Mouse (Mus musculus) kidney, postnatal 0 days (tissue): ENCODE results near the gene Uaca. TPM values are rescaled to one million over a fixed set of nuclear protein-coding genes. Genes with fewer than 3 reads are reported as not detected.

ENCODE experiments used
- ATAC-seq: fragments of 200-750 bp; cut with Nextera tagmentation; replicated peaks from 2 replicates; pipeline ENCODE4 v1.8.0; 2017; ENCODE audit warnings: low read depth, moderate number of reproducible peaks, moderate TSS enrichment, moderate library complexity; ENCODE audit not compliant: low FRiP score
- DNase-seq: peaks from one replicate; pipeline ENCODE4 v3.0.0-alpha.2; 2016; ENCODE audit warnings: low spot score
- H3K27ac ChIP-seq: fragments of 300-500 bp; sonication (generic); 2 replicates; pipeline ENCODE4 v1.5.1; 2014; ENCODE audit warnings: mild to moderate bottlenecking
- H3K27me3 ChIP-seq: fragments of 300-500 bp; sonication (generic); 2 replicates; pipeline ENCODE4 v1.6.1; 2014; ENCODE audit warnings: low read length, mixed read lengths; ENCODE audit not compliant: insufficient read depth
- H3K36me3 ChIP-seq: fragments of 300-500 bp; sonication (generic); 2 replicates; pipeline ENCODE4 v1.6.1; 2014; ENCODE audit warnings: low read length, mixed read lengths; ENCODE audit not compliant: insufficient read depth
- H3K4me1 ChIP-seq: fragments of 300-500 bp; sonication (generic); replicated peaks from 2 replicates; pipeline ENCODE4 v1.6.1; 2014; ENCODE audit warnings: antibody characterized with exemption, low read length, mixed read lengths; ENCODE audit not compliant: insufficient read depth
- H3K4me2 ChIP-seq: fragments of 300-500 bp; sonication (generic); 2 replicates; pipeline ENCODE4 v1.6.1; 2014; ENCODE audit warnings: mild to moderate bottlenecking, low read length, moderate library complexity, mixed read lengths
- H3K4me3 ChIP-seq: fragments of 300-500 bp; sonication (generic); replicated peaks from 2 replicates; pipeline ENCODE4 v1.5.1; 2014; ENCODE audit warnings: low read depth, low read length
- H3K9ac ChIP-seq: fragments of 300-500 bp; sonication (generic); 2 replicates; pipeline ENCODE4 v1.6.1; 2014; ENCODE audit warnings: low read depth, low read length
- H3K9me3 ChIP-seq: fragments of 300-500 bp; sonication (generic); replicated peaks from 2 replicates; pipeline ENCODE4 v1.6.1; 2016; ENCODE audit warnings: low read length, inconsistent platforms, mixed read lengths
- CTCF ChIP-seq: IDR thresholded peaks from 2 replicates; pipeline ENCODE4 v1.5.1; 2016; ENCODE audit warnings: antibody characterized with exemption, low read depth, mild to moderate bottlenecking, moderate library complexity
- WGBS: fragments of 180-500 bp; shearing (Covaris S2); extraction: QIAGEN DNeasy Blood & Tissue Kit; methylation state at CpG from one replicate; pipeline ENCODE4 v1.1.7; 2014; 5-methylcytosine and 5-hydroxymethylcytosine counted together
- polyA plus RNA-seq: library from polyadenylated mRNA; unstranded; fragments of >200 nt; fragmentation: Nextera tagmentation; extraction: Ambion mirVana; gene quantifications from 2 replicates; pipeline ENCODE4 v1.2.1, GENCODE M21; 2015

The Uaca gene
- polyA plus RNA-seq, 1 experiment from 2014 or later, result 26.9 TPM

GRCm38 (mm10) chr9:60859031-60859430, 64.7 kb downstream of the Uaca start:
- no peaks in the 10 kb centered on the region for H3K27me3 ChIP-seq
- no peak overlapping the region for H3K4me3 ChIP-seq
- H3K9ac ChIP-seq, result no peak overlapping the region
- H3K9me3 ChIP-seq, result no peaks in the 10 kb centered on the region
- 75% methylated on average over 9 of the region's 9 CpGs for WGBS
- no peak for DNase-seq
- no peaks in the 10 kb centered on the region for H3K4me1 ChIP-seq
- peaks cover 30% of the 10 kb centered on the region for H3K36me3 ChIP-seq
- no peak for ATAC-seq
- no peak overlapping the region for H3K4me2 ChIP-seq
- TF ChIP-seq CTCF, result no peak
- no peak overlapping the region for H3K27ac ChIP-seq

- H3K9me3 ChIP-seq, result no peaks in the 10 kb centered on the region
- ATAC-seq (no peak), DNase-seq (no peak)
- no peaks in the 10 kb centered on the region for H3K27me3 ChIP-seq
- TF ChIP-seq CTCF, result no peak
- H3K4me2 ChIP-seq, result no peak overlapping the region
- peaks cover 33% of the 10 kb centered on the region for H3K36me3 ChIP-seq
- no peak overlapping the region for H3K9ac ChIP-seq
- no peak overlapping the region for H3K27ac ChIP-seq
- H3K4me3 ChIP-seq, result no peak overlapping the region
- H3K4me1 ChIP-seq, result no peaks in the 10 kb centered on the region
- WGBS, result 93% methylated on average over 5 of the region's 5 CpGs
These were observed 66.7 kb downstream of the Uaca start for GRCm38 (mm10) chr9:60861030-60861429.

GRCm38 (mm10) chr9:60864664-60865063, 70.3 kb downstream of the Uaca start:
- Histone ChIP-seq H3K4me3 (no peak overlapping the region), H3K4me2 (no peak overlapping the region), H3K36me3 (peaks cover 35% of the 10 kb centered on the region), H3K27ac (no peak overlapping the region), H3K9ac (no peak overlapping the region), H3K9me3 (no peaks in the 10 kb centered on the region), H3K27me3 (no peaks in the 10 kb centered on the region), H3K4me1 (no peaks in the 10 kb centered on the region)
- DNase-seq (no peak), ATAC-seq (no peak)
- 81% methylated on average over 9 of the region's 9 CpGs for WGBS
- TF ChIP-seq CTCF, result no peak

GRCm38 (mm10) chr9:60865866-60866265, 71.5 kb downstream of the Uaca start:
- Histone ChIP-seq H3K9me3 (no peaks in the 10 kb centered on the region), H3K36me3 (peaks cover 42% of the 10 kb centered on the region), H3K4me1 (no peaks in the 10 kb centered on the region), H3K4me2 (no peak overlapping the region), H3K4me3 (no peak overlapping the region), H3K27me3 (no peaks in the 10 kb centered on the region), H3K27ac (peak overlapping the region; percentile 59; the same call in 1 of the 2 replicates), H3K9ac (no peak overlapping the region)
- no peak for TF ChIP-seq CTCF
- ATAC-seq, result no peak
- DNase-seq, result no peak
- WGBS, result 53% methylated on average over 4 of the region's 4 CpGs

- Histone ChIP-seq H3K27ac (no peak overlapping the region), H3K4me3 (no peak overlapping the region), H3K9ac (no peak overlapping the region), H3K9me3 (no peaks in the 10 kb centered on the region), H3K27me3 (no peaks in the 10 kb centered on the region), H3K4me2 (no peak overlapping the region), H3K4me1 (no peaks in the 10 kb centered on the region), H3K36me3 (peaks cover 21% of the 10 kb centered on the region)
- TF ChIP-seq CTCF, result no peak
- 80% methylated on average over 18 of the region's 18 CpGs for WGBS
- DNase-seq, result no peak
- no peak for ATAC-seq
These were observed 76.1 kb downstream of the Uaca start for GRCm38 (mm10) chr9:60870451-60870850.

- no peak overlapping the region for H3K4me3 ChIP-seq
- ATAC-seq (no peak), DNase-seq (no peak)
- WGBS, result 81% methylated on average over 28 of the region's 28 CpGs
- H3K4me2 ChIP-seq, result no peak overlapping the region
- no peak overlapping the region for H3K9ac ChIP-seq
- H3K36me3 ChIP-seq, result peaks cover 21% of the 10 kb centered on the region
- H3K27ac ChIP-seq, result no peak overlapping the region
- no peaks in the 10 kb centered on the region for H3K9me3 ChIP-seq
- H3K27me3 ChIP-seq, result no peaks in the 10 kb centered on the region
- no peaks in the 10 kb centered on the region for H3K4me1 ChIP-seq
- TF ChIP-seq CTCF, result no peak
These were observed 76.7 kb downstream of the Uaca start for GRCm38 (mm10) chr9:60870919-60871503.
